Mouse (Mus musculus) right cerebral cortex, postnatal 25 days (tissue): ENCODE results near the gene Adgrl1.

Experiments used
- DNase-seq: peaks from one replicate; pipeline ENCODE4 v3.0.0; 2022

Gene Adgrl1

GRCm38 (mm10) chr8:83902961-83903666 is 3.2 kb downstream of the Adgrl1 start:
- peak; percentile 40 for DNase-seq

GRCm38 (mm10) chr8:83908583-83908982 is 8.7 kb downstream of the Adgrl1 start:
- DNase-seq = no peak

DNA sequence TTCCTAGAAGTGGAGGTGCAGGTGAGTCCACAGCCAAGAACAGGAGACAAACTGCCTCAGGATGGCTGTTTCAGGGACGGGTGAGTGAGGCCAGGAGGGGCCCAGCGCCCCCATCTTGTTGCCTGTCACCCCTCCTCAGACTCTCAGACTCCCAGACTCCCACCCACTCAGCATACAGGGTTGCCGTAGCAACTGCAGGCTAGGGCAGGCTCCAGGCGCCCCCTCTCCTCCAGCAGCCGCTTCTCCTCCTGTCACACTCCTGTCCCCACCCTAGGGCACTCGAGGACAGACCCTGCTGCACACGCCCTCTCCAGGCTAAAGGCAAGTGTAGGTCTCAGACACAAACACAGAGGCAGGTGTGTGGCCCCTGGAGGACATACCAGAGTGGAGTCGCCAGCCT is 9.4 kb downstream of the Adgrl1 start:
- peak; percentile 36 for DNase-seq

DNA sequence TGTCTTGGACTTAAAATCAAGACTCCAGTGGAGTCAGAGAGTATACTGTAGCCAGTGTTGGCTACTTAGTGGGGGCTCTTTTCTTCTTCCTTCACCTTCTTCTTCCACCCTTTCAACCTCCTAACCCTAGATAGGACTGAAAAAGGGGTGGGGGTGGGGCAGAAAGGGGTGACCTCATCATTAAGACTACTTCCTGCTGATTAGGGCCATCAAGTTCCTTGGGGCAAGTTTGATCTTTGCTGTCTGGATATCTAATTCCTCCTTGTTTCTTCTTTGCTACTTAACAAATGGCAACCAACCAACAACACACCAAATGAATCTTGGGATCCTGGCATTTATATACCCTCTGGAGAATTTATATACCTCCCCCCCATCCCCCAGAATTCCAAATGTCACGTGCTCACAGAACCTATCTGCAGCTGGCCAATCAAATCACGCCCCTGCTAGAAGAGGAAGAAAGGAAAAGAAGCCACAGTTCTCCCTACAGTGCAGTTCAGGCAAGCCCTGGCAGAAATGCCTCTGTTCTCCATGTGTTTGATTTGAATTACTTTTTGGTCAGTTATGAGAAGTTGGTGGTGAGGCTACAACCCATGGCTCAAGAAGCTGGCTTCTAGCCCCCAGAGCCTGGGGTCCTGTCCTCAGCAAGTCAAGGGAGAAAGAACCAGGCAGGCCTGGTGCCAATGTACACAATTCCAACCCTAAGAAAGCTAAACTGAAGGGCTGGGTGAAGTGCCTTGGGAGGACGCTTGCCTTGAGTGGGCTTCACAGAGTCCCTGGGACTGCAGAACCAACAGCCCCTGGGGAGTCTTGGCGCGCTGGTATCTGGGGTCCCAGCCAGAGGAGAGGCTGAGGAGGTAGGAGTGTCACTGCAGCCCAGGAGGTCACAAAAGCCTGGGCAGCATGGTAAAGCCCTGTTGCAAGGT is 12.2 kb downstream of the Adgrl1 start:
- DNase-seq = no peak

GRCm38 (mm10) chr8:83914232-83914631 is 14.3 kb downstream of the Adgrl1 start:
- DNase-seq = no peak

DNA sequence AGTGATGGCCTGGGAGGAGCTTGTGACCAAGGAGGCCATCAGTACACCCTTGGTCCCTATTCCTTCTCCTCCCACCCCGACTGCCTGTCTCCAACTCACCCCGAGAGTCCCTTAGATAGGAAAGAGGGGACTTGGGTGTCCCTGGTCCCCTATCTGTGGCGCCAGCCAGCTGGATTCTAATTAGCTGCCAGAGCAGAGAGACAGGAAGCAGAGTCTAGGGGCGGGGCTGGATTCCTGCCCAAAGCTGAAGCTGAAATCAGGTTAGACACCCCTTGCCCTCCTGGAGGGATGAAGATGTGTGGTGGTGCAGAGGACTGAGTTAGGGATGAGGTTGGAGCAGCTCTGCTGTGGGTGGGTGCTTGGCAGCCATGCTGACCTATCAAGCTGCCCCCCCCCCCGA is 15.0 kb downstream of the Adgrl1 start:
- no peak for DNase-seq

DNA sequence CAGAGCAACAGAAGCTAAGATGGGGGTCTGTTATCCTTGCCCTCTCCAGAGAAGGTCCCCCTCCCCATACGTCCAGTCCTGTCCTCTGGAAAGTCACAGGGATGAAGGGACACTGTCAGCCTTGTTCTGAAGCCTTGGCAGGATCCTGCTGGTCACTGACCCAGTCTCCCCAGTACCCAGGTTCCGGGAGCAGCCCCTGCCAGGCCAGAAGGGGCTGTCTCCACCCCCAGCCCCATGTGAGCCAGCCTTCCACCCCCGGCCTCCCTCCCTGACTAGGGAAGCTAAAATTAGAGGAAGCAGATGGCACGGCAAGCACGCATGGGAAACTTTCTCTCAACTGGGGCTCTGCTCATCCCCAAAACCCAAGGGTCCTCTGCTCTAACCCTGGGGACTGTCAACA is 16.1 kb downstream of the Adgrl1 start:
- DNase-seq = peak; percentile 69

GRCm38 (mm10) chr8:83917566-83917965 is 17.7 kb downstream of the Adgrl1 start:
- no peak for DNase-seq

GRCm38 (mm10) chr8:83921558-83921957 is 21.7 kb downstream of the Adgrl1 start:
- DNase-seq = peak; percentile 78

- DNase-seq = no peak
Measured at GRCm38 (mm10) chr8:83922727-83923126, 22.8 kb downstream of the Adgrl1 start.

DNA sequence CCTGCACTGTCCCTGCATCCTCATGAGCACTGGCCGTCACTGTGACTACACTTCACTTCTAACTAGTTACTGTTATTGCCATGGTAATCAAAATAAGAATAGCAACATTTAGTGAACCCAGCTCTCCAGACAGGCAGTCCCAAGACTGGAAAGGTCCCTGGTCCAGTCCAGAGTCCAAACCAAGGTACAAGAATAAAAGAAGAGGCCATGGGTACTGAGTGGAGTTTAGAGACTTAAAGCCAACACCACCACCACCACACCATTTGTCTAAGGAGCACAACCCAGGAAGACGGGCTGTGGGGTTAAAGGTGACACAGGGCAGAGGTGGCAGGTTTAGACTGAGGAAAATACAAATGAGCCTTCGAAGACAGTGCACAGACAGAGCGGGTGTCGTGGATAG is 24.7 kb downstream of the Adgrl1 start:
- no peak for DNase-seq

- no peak for DNase-seq
Measured at GRCm38 (mm10) chr8:83926266-83926665, 26.4 kb downstream of the Adgrl1 start.

GRCm38 (mm10) chr8:83934222-83934621 is 34.3 kb downstream of the Adgrl1 start:
- DNase-seq = no peak

DNA sequence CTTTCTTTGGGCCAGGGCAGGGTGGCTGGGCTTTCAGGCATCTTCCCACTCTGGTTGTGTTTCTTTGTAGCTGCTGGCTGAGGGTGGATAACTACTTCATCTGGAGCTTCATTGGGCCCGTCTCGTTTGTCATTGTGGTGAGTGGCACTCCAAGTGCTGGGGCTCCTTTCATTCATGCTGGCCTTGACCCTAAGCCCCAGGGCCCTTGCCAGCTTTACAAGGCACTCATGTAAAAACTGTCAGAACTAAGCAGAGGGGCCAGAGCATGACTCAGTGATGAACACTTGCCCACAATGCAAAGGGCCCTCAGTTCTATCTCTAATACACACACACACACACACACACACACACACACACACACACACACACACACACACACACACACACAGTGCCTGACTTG is 35.1 kb downstream of the Adgrl1 start:
- no peak for DNase-seq

DNA sequence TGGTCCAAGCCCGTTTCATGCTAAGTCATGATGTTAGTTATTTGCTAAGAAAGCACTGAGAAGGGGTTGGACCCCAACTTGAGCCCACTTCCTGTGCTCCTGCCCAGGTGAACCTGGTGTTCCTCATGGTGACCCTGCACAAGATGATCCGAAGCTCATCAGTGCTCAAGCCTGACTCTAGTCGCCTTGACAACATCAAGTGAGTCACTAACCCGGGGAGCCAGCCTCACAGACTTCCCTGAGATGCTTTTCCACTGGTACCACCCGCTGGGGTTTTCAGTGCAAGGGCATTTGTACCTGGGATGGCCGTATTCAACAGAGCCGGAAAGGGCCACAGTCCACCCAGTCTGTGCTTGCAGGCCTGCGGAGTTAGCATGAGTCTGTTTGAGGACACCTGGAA is 35.5 kb downstream of the Adgrl1 start:
- no peak for DNase-seq

- DNase-seq = no peak
Measured at GRCm38 (mm10) chr8:83937645-83938044, 37.7 kb downstream of the Adgrl1 start.

DNA sequence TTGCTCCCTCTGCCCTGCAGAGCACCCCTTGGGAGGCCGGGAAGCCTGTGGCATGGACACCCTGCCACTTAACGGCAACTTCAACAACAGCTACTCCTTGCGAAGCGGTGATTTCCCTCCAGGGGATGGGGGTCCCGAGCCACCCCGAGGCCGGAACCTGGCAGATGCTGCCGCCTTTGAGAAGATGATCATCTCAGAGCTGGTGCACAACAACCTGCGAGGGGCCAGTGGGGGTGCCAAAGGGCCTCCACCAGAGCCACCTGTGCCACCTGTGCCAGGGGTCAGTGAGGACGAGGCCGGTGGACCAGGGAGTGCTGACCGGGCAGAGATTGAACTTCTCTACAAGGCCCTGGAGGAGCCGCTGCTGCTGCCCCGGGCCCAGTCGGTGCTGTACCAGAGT is 38.4 kb downstream of the Adgrl1 start:
- no peak for DNase-seq

GRCm38 (mm10) chr8:83941066-83941677 is 41.3 kb downstream of the Adgrl1 start:
- DNase-seq = no peak

DNA sequence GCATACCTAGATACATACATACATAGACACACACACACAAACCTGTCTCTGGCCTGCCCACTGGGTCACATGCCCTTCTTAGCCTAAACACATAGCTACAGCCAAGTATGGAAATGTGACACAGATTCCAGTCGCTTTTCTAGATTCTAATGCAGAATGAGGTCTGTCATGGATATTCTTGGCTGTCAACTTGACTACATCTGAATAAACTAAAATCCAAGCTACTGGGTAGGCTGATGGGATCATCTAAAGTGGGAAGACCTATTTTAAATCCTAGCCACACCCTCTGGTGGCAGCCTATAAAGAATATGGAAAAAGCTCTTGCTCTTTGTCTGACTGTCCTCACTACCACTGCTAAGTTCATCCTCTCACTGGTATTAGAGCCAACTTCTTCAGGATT is 42.5 kb downstream of the Adgrl1 start:
- DNase-seq = no peak

DNA sequence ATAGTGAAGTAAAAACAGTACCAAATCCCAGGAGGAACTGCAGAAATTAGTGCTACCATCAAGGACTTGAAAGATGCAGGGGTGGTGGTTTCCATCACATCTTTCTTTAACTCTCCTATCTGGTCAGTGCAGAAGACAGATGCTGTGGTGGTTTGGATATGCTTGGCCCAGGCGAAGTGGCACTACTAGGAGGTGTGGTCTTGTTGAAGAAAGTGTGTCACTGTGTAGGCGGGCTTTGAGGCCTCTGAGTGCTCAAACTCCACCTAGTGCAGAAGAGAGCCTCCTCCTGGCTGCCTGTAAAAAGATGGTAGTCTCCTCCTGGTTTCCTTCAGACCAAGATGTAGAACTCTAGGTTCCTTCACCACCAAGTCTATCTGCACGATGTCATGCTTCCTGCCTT is 45.6 kb downstream of the Adgrl1 start:
- DNase-seq = no peak

GRCm38 (mm10) chr8:83954749-83955105 is 54.8 kb downstream of the Adgrl1 start:
- DNase-seq = no peak

DNA sequence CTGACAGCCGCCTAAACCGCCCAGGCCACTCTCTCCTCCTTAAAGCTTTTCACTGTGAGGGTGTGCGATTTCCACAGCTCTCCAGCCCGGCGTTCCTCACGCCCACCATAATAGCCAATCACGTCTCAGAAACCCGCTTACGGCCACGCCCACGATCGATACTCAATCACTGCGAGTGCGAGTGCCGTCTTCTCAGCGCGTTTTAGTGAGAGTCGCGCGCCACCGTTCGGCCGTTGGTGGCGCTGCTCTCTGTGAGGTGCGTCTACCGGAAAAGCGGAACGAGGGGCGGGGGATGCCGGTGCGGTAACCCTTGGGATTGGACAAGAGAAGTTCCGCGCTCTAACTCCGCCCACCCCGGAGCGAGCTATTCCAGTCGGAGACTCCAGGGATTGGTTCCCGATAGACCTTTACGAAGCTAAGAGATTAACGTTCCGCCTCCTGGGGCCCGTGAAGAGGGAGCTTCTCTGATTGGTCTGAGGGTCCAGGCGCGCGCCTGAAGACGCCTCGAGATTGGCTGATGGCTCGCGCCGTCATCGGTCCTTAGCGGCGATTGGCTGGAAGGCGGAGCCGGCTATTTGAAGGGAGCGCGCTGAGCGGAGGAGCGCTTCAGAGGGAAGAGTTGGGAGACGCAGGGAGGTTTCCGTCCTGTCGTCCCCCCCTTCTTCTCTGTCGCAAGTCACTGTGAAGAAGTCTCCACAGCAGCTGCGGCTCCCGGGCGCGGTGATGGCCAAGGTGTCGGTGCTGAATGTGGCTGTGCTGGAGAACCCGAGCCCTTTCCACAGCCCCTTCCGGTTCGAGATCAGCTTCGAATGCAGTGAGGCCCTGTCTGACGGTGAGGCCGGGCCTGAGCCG is 55.4 kb downstream of the Adgrl1 start, which contains the start of the genes Gm10644 and Asf1b:
Gene Gm10644 (minus strand): TSS at position 100 of the 852 bp plus-strand sequence.
Gene Asf1b (plus strand): TSS at position 402 of the 852 bp plus-strand sequence.
- peak; percentile 98 for DNase-seq

GRCm38 (mm10) chr8:83955958-83956218 is 56.0 kb downstream of the Adgrl1 start:
- no peak for DNase-seq
